Mouse (Mus musculus): Measurements from ENCODE around the gene Mymx. TPM values are rescaled to one million over a fixed set of nuclear protein-coding genes. Genes with fewer than 3 reads are reported as not detected.
A peak's percentile ranks its signal among the peaks of the same experiment; 100 is the strongest.

Gene Mymx
- total RNA-seq, 2 experiments from 2014 or later = not detected

- ATAC-seq (replicated peaks; ENCODE audit: low FRiP score, low TSS enrichment, poor library complexity, severe bottlenecking) = no peak
These were observed 44.6 kb downstream of the Mymx start for GRCm38 (mm10) chr17:45557246-45557824.

GRCm38 (mm10) chr17:45556514-45557245 is 45.2 kb downstream of the Mymx start:
- ATAC-seq (replicated peaks; ENCODE audit: low FRiP score, low TSS enrichment, poor library complexity, severe bottlenecking) = no peak

DNA sequence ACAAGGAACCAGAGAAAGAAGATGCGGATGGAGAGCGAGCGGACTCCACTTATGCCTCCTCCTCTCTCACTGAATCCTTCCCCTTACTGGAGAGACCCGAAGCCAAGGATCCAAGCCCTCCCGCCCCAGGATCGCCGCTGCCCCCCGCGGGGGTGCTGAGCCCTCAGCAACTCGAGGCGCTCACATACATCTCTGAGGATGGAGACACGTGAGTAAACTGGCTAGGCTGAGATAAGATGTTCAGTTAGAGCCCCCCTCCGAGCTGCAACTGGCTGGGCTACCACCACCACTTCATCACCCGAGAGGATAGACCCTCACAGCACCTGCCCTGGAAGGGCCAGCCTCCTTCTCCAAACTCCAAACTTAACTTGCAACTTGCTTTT is 45.8 kb downstream of the Mymx start:
- no peak for ATAC-seq (replicated peaks; ENCODE audit: low FRiP score, low TSS enrichment, poor library complexity, severe bottlenecking)

DNA sequence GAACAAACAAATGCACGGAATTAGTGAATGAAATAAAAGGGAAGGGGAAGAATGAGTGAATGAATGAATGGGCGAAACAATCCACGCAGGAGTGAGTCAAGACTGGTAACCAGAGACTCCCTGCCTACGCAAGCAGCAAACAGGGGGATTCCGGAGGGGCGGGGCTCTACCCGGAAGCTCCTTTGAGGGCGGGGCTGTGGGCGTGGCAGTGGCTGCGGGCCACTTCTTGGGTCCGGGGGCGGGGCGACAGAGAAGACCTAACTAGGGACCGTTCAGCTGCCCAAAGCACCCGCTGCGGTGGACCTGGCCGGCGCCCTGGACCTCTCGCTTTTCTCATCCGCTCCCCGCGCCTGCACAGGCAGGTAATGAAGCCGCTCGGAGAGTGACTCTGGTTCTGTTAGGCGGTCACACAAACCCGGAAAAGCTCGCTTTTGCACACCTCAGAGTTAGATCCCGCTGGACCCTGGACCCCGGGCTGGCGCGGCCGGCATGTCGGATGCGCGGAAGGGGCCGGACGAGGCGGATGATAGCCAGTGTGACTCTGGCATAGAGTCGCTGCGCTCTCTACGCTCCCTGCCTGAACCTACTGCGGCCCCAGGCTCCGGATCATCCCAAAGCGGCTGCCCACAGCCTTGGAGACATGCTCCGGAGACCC is 46.3 kb downstream of the Mymx start, which contains the start of gene Nfkbie:
TSS of gene Nfkbie (plus strand) at position 252 of the 655 bp plus-strand sequence.
- ATAC-seq (replicated peaks; ENCODE audit: low FRiP score, low TSS enrichment, poor library complexity, severe bottlenecking) = peak; percentile 79

DNA sequence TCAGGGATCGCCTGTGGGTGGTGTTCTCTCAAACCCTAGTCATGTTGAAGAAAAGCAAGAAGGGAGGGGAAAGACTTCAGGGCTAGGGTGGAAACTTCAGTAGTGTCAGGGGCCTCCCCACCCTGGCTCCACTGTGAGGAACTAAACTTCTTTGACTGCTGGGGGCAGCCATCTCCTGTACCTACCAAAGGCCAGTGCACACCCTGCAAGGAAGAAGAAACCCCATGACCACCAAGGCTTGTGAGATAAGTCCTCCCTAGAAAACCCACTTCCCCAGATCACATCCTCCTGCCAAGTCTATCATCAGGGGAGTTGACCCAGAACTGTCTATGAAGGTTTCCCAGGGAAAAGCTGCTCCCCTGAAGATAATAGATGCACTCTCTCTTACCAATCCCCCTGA is 47.5 kb downstream of the Mymx start:
- no peak for ATAC-seq (replicated peaks; ENCODE audit: low FRiP score, low TSS enrichment, poor library complexity, severe bottlenecking)

GRCm38 (mm10) chr17:45553065-45553464 is 48.8 kb downstream of the Mymx start:
- no peak for ATAC-seq (replicated peaks; ENCODE audit: low FRiP score, low TSS enrichment, poor library complexity, severe bottlenecking)

GRCm38 (mm10) chr17:45551816-45552451 is 50.0 kb downstream of the Mymx start:
- ATAC-seq (replicated peaks; ENCODE audit: low FRiP score, low TSS enrichment, poor library complexity, severe bottlenecking) = peak; percentile 70

DNA sequence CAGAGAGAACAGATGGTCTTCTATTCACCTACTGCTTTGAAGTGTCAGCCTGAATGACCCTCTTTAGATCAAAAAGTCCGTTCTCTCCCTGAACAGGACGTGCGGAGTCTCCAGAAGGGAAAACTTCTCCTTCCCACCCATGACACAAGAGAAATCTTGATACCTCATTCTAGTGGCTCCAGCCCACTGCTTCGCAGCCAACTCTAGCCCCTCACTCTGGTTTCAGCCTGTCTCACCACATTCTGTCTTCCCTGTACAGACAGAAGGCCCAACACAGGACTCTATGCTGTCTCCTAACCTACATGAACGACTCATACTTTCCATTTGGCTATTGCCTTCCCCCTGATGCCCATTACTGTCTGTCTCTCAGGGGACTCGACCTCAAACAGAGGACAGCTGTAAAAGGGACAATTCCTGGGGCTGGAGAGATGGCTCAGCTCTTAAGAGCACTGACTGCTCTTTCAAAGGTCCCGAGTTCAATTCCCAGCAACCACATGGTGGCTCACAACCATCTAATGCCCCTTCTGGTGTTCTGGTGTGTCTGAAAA is 50.6 kb downstream of the Mymx start:
- ATAC-seq (replicated peaks; ENCODE audit: low FRiP score, low TSS enrichment, poor library complexity, severe bottlenecking) = no peak

Other genes with a start within 250 kb of the Mymx start
- 64.4 and 65.7 TPM in 2 replicates for gene Cdc5l, start 168.4 kb downstream of the Mymx start, total RNA-seq (2014; fragmentation: Nextera tagmentation)
- 115 and 138 TPM in 2 replicates for gene Cdc5l, start 168.4 kb downstream of the Mymx start, total RNA-seq (2017)
- not detected in 2 replicates for gene Spats1, start 126.7 kb downstream of the Mymx start, total RNA-seq (2014; fragmentation: Nextera tagmentation)
- not detected in 2 replicates for gene Spats1, start 126.7 kb downstream of the Mymx start, total RNA-seq (2017)
- 17.5 and 20.6 TPM in 2 replicates for gene Aars2, start 95.3 kb downstream of the Mymx start, total RNA-seq (2014; fragmentation: Nextera tagmentation)
- gene Aars2, start 95.3 kb downstream of the Mymx start, total RNA-seq (2017) = 9.8 and 13.4 TPM in 2 replicates
- gene Tcte1, start 78.7 kb downstream of the Mymx start, total RNA-seq (2014; fragmentation: Nextera tagmentation) = not detected in 2 replicates
- gene Tcte1, start 78.7 kb downstream of the Mymx start, total RNA-seq (2017) = not detected in 2 replicates
- gene Tmem151b, start 52.4 kb downstream of the Mymx start, total RNA-seq (2014; fragmentation: Nextera tagmentation) = not detected in 2 replicates
- not detected in 2 replicates for gene Tmem151b, start 52.4 kb downstream of the Mymx start, total RNA-seq (2017)
- 4.2 and 6.0 TPM in 2 replicates for gene Nfkbie, start 46.4 kb downstream of the Mymx start, total RNA-seq (2014; fragmentation: Nextera tagmentation)
- gene Nfkbie, start 46.4 kb downstream of the Mymx start, total RNA-seq (2017) = 3.2 and 3.9 TPM in 2 replicates
- 46.9 and 74.5 TPM in 2 replicates for gene Slc35b2, start 38.2 kb downstream of the Mymx start, total RNA-seq (2014; fragmentation: Nextera tagmentation)
- 27.7 and 60.3 TPM in 2 replicates for gene Slc35b2, start 38.2 kb downstream of the Mymx start, total RNA-seq (2017)
- 1,847 and 1,911 TPM in 2 replicates for gene Hsp90ab1, start 28.8 kb downstream of the Mymx start, total RNA-seq (2014; fragmentation: Nextera tagmentation)
- 2,660 and 3,319 TPM in 2 replicates for gene Hsp90ab1, start 28.8 kb downstream of the Mymx start, total RNA-seq (2017)
- gene Slc29a1, start 2.5 kb downstream of the Mymx start, total RNA-seq (2014; fragmentation: Nextera tagmentation) = 166 and 176 TPM in 2 replicates
- 89.2 and 171 TPM in 2 replicates for gene Slc29a1, start 2.5 kb downstream of the Mymx start, total RNA-seq (2017)
- 0.98 TPM in 1 of 2 replicates, not detected in the other for gene Capn11, start 57.2 kb upstream of the Mymx start, total RNA-seq (2014; fragmentation: Nextera tagmentation)
- 0.15 TPM in 1 of 2 replicates, not detected in the other for gene Capn11, start 57.2 kb upstream of the Mymx start, total RNA-seq (2017)
- 79.0 and 88.9 TPM in 2 replicates for gene Mrpl14, start 84.2 kb upstream of the Mymx start, total RNA-seq (2014; fragmentation: Nextera tagmentation)
- 9.7 and 14.4 TPM in 2 replicates for gene Mrpl14, start 84.2 kb upstream of the Mymx start, total RNA-seq (2017)
- 19.3 and 21.1 TPM in 2 replicates for gene Tmem63b, start 84.8 kb upstream of the Mymx start, total RNA-seq (2014; fragmentation: Nextera tagmentation)
- gene Tmem63b, start 84.8 kb upstream of the Mymx start, total RNA-seq (2017) = 10.2 and 14.3 TPM in 2 replicates
- not detected in 2 replicates for gene 1600014C23Rik, start 131.7 kb upstream of the Mymx start, total RNA-seq (2014; fragmentation: Nextera tagmentation)
- gene 1600014C23Rik, start 131.7 kb upstream of the Mymx start, total RNA-seq (2017) = not detected in 2 replicates

Measured in megakaryocyte-erythroid progenitor cell, adult 5-6 weeks (primary cell).